Mouse (Mus musculus): ENCODE data around the gene Nrf1. TPM values are rescaled to one million over a fixed set of nuclear protein-coding genes. Genes with fewer than 3 reads are reported as not detected.
A peak's percentile ranks its signal among the peaks of the same experiment; 100 is the strongest.

Gene Nrf1
- 67.2 and 68.5 TPM in 2 replicates for polyA plus RNA-seq (2015; fragmentation: Nextera tagmentation; extraction: Ambion mirVana)

GRCm38 (mm10) chr6:30047271-30048162 lies at the start of gene Nrf1:
Gene Nrf1, plus strand, starts transcription at chr6:30047988.
- Histone ChIP-seq H3K4me1 (peaks cover 25% of the 10 kb centered on the region), H3K4me3 (peak within 1 kb of the TSS; percentile 98), H3K27me3 (no peaks in the 10 kb centered on the region), H3K36me3 (no peaks in the 10 kb centered on the region), H3K4me2 (peak within 1 kb of the TSS; percentile 76), H3K27ac (peak within 1 kb of the TSS; percentile 100), H3K9ac (peak within 1 kb of the TSS; percentile 99), H3K9me3 (no peaks in the 10 kb centered on the region)
- ATAC-seq (ENCODE audit: insufficient number of reproducible peaks, insufficient read depth, low FRiP score, low TSS enrichment, low read depth), result peak; percentile 93
- under 1% methylated on average over 75 of the region's 78 CpGs for WGBS

DNA sequence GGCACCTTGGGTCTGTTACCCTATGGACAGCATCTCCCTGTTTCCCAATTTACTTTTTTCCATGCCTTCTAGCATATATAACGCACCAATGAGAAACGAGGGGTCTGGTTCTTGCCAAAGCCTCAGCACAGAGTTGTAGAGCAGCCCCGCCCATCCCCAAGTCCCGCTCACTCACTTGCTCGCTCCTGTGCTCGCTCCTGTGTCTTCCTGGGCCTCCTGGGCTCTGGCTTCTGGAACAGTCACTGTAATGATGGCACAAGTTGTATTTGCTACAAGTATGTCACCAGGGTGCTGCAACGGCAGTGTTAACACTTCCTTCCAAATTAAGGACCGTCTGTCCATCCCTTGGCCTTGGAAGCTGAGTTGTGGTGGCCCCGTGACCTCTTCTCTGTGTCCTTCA lies 49.6 kb upstream of the Nrf1 start:
- Histone ChIP-seq H3K9ac (no peak overlapping the region), H3K4me2 (no peak overlapping the region), H3K4me3 (no peak overlapping the region), H3K27me3 (no peaks in the 10 kb centered on the region), H3K9me3 (no peaks in the 10 kb centered on the region), H3K4me1 (no peaks in the 10 kb centered on the region), H3K27ac (no peak overlapping the region), H3K36me3 (no peaks in the 10 kb centered on the region)
- ATAC-seq (ENCODE audit: insufficient number of reproducible peaks, insufficient read depth, low FRiP score, low TSS enrichment, low read depth), result no peak
- 69% methylated on average over 9 of the region's 9 CpGs for WGBS

- Histone ChIP-seq H3K4me1 (no peaks in the 10 kb centered on the region), H3K9ac (no peak overlapping the region), H3K4me2 (no peak overlapping the region), H3K36me3 (no peaks in the 10 kb centered on the region), H3K4me3 (no peak overlapping the region), H3K9me3 (no peaks in the 10 kb centered on the region), H3K27ac (no peak overlapping the region), H3K27me3 (no peaks in the 10 kb centered on the region)
- ATAC-seq (ENCODE audit: insufficient number of reproducible peaks, insufficient read depth, low FRiP score, low TSS enrichment, low read depth), result no peak
- 40% methylated on average over 4 of the region's 4 CpGs for WGBS
These were observed 49.0 kb upstream of the Nrf1 start for GRCm38 (mm10) chr6:29998771-29999170.

- Histone ChIP-seq H3K9ac (no peak overlapping the region), H3K27ac (no peak overlapping the region), H3K27me3 (no peaks in the 10 kb centered on the region), H3K9me3 (0 out of 2 replicates have a peak, but pooled peaks cover 5% of the 10 kb centered on the region), H3K4me3 (no peak overlapping the region), H3K4me2 (no peak overlapping the region), H3K4me1 (no peaks in the 10 kb centered on the region), H3K36me3 (no peaks in the 10 kb centered on the region)
- no peak for ATAC-seq (ENCODE audit: insufficient number of reproducible peaks, insufficient read depth, low FRiP score, low TSS enrichment, low read depth)
- WGBS, result 73% methylated on average over 9 of the region's 9 CpGs
These were observed 45.2 kb upstream of the Nrf1 start for GRCm38 (mm10) chr6:30002628-30003027.

GRCm38 (mm10) chr6:30005851-30006250 lies 41.9 kb upstream of the Nrf1 start:
- Histone ChIP-seq H3K4me3 (no peak overlapping the region), H3K9me3 (0 out of 2 replicates have a peak, but pooled peaks cover 5% of the 10 kb centered on the region), H3K36me3 (no peaks in the 10 kb centered on the region), H3K4me1 (no peaks in the 10 kb centered on the region), H3K9ac (no peak overlapping the region), H3K27ac (no peak overlapping the region), H3K27me3 (no peaks in the 10 kb centered on the region), H3K4me2 (no peak overlapping the region)
- 86% methylated on average over 1 of the region's 1 CpGs for WGBS
- ATAC-seq (ENCODE audit: insufficient number of reproducible peaks, insufficient read depth, low FRiP score, low TSS enrichment, low read depth), result no peak

DNA sequence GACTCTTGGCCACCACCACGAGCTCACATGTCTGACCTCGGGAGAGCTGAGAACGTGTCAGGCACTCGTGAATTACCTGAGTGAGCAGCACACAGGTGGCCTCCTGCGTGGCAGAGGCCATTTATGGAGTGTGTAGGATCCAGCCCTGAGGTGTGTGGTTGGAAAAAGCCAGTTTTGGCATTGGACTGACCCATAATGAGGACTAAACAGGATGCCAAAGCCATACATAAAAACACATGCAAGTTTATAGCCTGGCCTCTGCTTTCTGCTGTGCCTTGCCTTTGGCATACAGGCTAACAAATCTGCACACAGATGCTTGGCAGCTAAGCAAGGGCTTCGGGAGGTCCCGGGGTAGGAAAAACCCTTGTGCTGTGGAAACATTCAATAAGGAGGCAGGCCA lies 38.6 kb upstream of the Nrf1 start:
- ATAC-seq (ENCODE audit: insufficient number of reproducible peaks, insufficient read depth, low FRiP score, low TSS enrichment, low read depth), result no peak
- H3K4me2 ChIP-seq, result no peak overlapping the region
- no peak overlapping the region for H3K4me3 ChIP-seq
- no peaks in the 10 kb centered on the region for H3K27me3 ChIP-seq
- H3K9me3 ChIP-seq, result 0 out of 2 replicates have a peak, but pooled peaks cover 5% of the 10 kb centered on the region
- no peaks in the 10 kb centered on the region for H3K4me1 ChIP-seq
- 80% methylated on average over 7 of the region's 7 CpGs for WGBS
- H3K27ac ChIP-seq, result no peak overlapping the region
- no peaks in the 10 kb centered on the region for H3K36me3 ChIP-seq
- H3K9ac ChIP-seq, result no peak overlapping the region

GRCm38 (mm10) chr6:30013520-30013919 lies 34.3 kb upstream of the Nrf1 start:
- Histone ChIP-seq H3K9me3 (no peaks in the 10 kb centered on the region), H3K27ac (no peak overlapping the region), H3K4me1 (no peaks in the 10 kb centered on the region), H3K27me3 (no peaks in the 10 kb centered on the region), H3K36me3 (no peaks in the 10 kb centered on the region), H3K4me2 (no peak overlapping the region), H3K9ac (no peak overlapping the region), H3K4me3 (no peak overlapping the region)
- WGBS, result 27% methylated on average over 2 of the region's 2 CpGs
- ATAC-seq (ENCODE audit: insufficient number of reproducible peaks, insufficient read depth, low FRiP score, low TSS enrichment, low read depth), result no peak

DNA sequence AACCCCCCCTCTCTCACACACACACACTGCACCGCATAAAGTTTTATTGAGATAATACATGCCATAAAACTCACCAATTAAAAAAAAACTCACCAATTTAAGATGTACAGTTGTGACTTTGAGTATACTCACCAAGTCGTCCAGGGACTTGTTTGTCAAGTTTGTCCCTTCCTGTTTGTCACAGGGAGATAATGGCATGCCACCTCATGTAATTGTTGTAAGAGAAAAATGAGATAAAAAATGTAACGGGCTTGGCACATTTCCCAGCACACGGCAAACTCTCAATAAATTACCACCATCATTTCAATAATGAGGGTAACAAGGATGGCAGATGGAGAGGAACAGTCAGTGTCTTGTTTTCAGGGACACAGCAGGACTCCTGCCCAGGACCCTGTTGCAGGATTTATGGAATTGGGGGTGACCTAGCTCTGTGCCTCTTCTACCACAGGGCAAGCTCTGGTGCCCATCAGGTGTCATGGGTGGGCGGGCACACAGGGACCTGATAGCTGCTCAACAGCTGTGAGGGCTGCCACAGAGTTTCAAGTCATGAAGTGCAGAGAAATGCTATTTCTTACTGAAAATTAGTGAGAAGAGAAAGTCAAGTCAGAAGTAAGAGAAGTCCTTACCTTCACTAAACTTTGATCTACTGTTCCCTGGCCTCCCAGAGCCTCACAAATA lies 33.5 kb upstream of the Nrf1 start:
- 79% methylated on average over 5 of the region's 5 CpGs for WGBS
- H3K4me2 ChIP-seq, result no peak overlapping the region
- H3K9me3 ChIP-seq, result no peaks in the 10 kb centered on the region
- ATAC-seq (ENCODE audit: insufficient number of reproducible peaks, insufficient read depth, low FRiP score, low TSS enrichment, low read depth), result no peak
- no peaks in the 10 kb centered on the region for H3K4me1 ChIP-seq
- no peak overlapping the region for H3K9ac ChIP-seq
- H3K4me3 ChIP-seq, result no peak overlapping the region
- H3K27me3 ChIP-seq, result no peaks in the 10 kb centered on the region
- H3K27ac ChIP-seq, result no peak overlapping the region
- no peaks in the 10 kb centered on the region for H3K36me3 ChIP-seq

DNA sequence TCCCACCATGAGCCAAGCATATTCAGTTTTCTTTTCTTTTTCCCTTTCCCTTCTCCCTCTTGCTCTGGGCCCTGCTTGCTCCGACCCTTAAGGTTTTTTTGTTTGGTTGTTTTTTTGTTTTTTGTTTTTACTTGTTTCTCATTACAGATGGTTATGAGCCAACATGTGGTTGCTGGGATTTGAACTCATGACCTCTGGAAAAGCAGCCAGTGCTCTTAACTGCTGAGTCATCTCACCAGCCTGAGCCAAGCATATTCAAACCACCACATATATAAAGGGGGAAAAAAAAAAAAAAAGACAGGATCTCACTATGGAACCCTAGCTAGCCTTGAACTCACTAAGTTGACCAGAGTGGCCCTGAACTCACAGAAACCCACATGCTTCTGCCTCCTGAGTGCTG lies 26.5 kb upstream of the Nrf1 start:
- Histone ChIP-seq H3K9ac (no peak overlapping the region), H3K4me3 (no peak overlapping the region), H3K27me3 (no peaks in the 10 kb centered on the region), H3K4me1 (no peaks in the 10 kb centered on the region), H3K9me3 (no peaks in the 10 kb centered on the region), H3K36me3 (no peaks in the 10 kb centered on the region), H3K27ac (no peak overlapping the region), H3K4me2 (no peak overlapping the region)
- 64% methylated on average over 1 of the region's 1 CpGs for WGBS
- no peak for ATAC-seq (ENCODE audit: insufficient number of reproducible peaks, insufficient read depth, low FRiP score, low TSS enrichment, low read depth)

GRCm38 (mm10) chr6:30021656-30022055 lies 26.1 kb upstream of the Nrf1 start:
- Histone ChIP-seq H3K27me3 (no peaks in the 10 kb centered on the region), H3K36me3 (no peaks in the 10 kb centered on the region), H3K27ac (no peak overlapping the region), H3K4me1 (0 out of 2 replicates have a peak, but pooled peaks cover 1% of the 10 kb centered on the region), H3K9me3 (no peaks in the 10 kb centered on the region), H3K9ac (no peak overlapping the region), H3K4me2 (no peak overlapping the region), H3K4me3 (no peak overlapping the region)
- 46% methylated on average over 5 of the region's 5 CpGs for WGBS
- no peak for ATAC-seq (ENCODE audit: insufficient number of reproducible peaks, insufficient read depth, low FRiP score, low TSS enrichment, low read depth)

DNA sequence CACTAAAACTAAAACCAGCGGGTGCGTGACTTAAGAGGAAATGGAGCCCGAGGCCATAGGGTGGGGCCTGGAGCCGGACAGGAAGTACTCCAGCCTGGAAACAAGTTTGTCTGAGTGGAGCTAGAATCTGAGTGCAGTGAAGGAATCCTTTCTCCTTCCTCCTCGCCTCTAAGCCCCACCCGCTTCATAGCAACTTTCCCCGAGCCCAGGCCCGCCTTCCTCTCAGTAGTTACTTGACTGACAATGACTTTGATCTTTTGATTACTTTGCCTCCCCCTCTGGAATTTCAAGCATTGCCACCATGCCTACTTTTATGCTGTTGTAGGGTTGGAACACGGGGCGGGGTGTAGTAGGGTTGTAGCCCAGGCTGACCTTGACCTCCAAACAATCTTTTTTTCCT lies 21.0 kb upstream of the Nrf1 start:
- ATAC-seq (ENCODE audit: insufficient number of reproducible peaks, insufficient read depth, low FRiP score, low TSS enrichment, low read depth), result no peak
- Histone ChIP-seq H3K9ac (no peak overlapping the region), H3K4me2 (peak overlapping the region; percentile 24; the same call in 1 of the 2 replicates), H3K27me3 (no peaks in the 10 kb centered on the region), H3K9me3 (no peaks in the 10 kb centered on the region), H3K36me3 (no peaks in the 10 kb centered on the region), H3K4me1 (0 out of 2 replicates have a peak, but pooled peaks cover 6% of the 10 kb centered on the region), H3K27ac (no peak overlapping the region), H3K4me3 (no peak overlapping the region)
- WGBS, result 24% methylated on average over 10 of the region's 10 CpGs

- no peak overlapping the region for H3K4me2 ChIP-seq
- H3K27me3 ChIP-seq, result no peaks in the 10 kb centered on the region
- 0 out of 2 replicates have a peak, but pooled peaks cover 6% of the 10 kb centered on the region for H3K4me1 ChIP-seq
- H3K9ac ChIP-seq, result no peak overlapping the region
- 87% methylated on average over 4 of the region's 4 CpGs for WGBS
- no peak overlapping the region for H3K27ac ChIP-seq
- no peak for ATAC-seq (ENCODE audit: insufficient number of reproducible peaks, insufficient read depth, low FRiP score, low TSS enrichment, low read depth)
- H3K4me3 ChIP-seq, result no peak overlapping the region
- H3K9me3 ChIP-seq, result no peaks in the 10 kb centered on the region
- no peaks in the 10 kb centered on the region for H3K36me3 ChIP-seq
These were observed 19.4 kb upstream of the Nrf1 start for GRCm38 (mm10) chr6:30028358-30028757.
